Mouse (Mus musculus): ENCODE data around the gene Zfp37. TPM values are rescaled to one million over a fixed set of nuclear protein-coding genes. Genes with fewer than 3 reads are reported as not detected.
"Not testable (repeated sequence)": the region's sequence is repeated elsewhere in the genome, so short reads cannot be mapped to it uniquely, and the experiment has no call there.

The Zfp37 gene
- total RNA-seq (2017): 0.15 and 1.8 TPM in 2 replicates

GRCm38 (mm10) chr4:62230769-62231168 is at the start of gene Zfp37:
Gene Zfp37, minus strand, starts transcription at chr4:62231047.
- ATAC-seq (replicated peaks in 1 of 2; ENCODE audit: insufficient read depth in 1 of 2, low FRiP score in 2 of 2, low TSS enrichment in 1 of 2, low read depth in 1 of 2, poor library complexity in 2 of 2, severe bottlenecking in 2 of 2): no peak

GRCm38 (mm10) chr4:62278081-62278480 is 47.2 kb upstream of the Zfp37 start:
- ATAC-seq (replicated peaks in 1 of 2; ENCODE audit: insufficient read depth in 1 of 2, low FRiP score in 2 of 2, low TSS enrichment in 1 of 2, low read depth in 1 of 2, poor library complexity in 2 of 2, severe bottlenecking in 2 of 2): no peak

DNA sequence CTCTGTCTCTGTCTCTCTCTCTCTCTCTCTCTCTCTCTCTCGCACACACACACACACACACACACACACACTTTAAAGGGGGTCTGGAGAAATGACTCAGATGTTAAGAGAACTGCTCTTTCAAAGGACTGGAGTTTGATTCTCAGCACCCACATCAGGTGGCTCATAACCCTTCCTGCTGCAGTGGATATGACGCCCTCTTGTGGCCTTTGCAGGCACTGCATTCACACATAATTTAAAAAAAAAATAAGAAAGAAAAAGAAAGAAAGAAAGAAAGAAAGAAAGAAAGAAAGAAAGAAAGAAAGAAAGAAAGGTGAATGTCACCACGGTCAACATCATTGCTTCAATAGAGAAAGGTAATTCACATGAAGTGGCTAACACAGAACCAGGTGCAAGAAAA is 46.4 kb upstream of the Zfp37 start:
- no peak for ATAC-seq (replicated peaks in 1 of 2; ENCODE audit: insufficient read depth in 1 of 2, low FRiP score in 2 of 2, low TSS enrichment in 1 of 2, low read depth in 1 of 2, poor library complexity in 2 of 2, severe bottlenecking in 2 of 2)

DNA sequence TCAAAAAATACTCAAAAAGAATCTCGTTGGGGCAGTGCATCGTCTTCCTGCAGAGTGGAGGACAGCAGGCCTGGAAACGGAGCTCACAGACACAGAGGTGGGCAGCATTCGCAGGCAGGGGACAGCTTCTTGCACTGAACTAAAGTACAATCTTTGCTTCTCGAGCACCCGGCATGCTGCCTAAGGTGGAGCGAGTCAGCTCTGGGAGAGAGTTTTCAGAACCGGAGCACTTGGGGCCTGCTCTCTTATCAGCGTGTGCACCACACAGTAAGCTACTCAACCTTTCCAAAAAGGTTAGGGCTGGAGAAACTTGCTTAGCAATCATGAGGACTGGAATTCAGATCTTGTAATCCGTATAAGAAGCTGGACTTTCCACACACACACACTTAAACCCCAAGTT is 45.8 kb upstream of the Zfp37 start:
- no peak for ATAC-seq (replicated peaks in 1 of 2; ENCODE audit: insufficient read depth in 1 of 2, low FRiP score in 2 of 2, low TSS enrichment in 1 of 2, low read depth in 1 of 2, poor library complexity in 2 of 2, severe bottlenecking in 2 of 2)

GRCm38 (mm10) chr4:62274841-62275536 is 44.1 kb upstream of the Zfp37 start:
- 0 out of 4 replicates have a peak, but pooled peaks of 1 of the 2 experiments have one; percentile 32 for ATAC-seq (replicated peaks in 1 of 2; ENCODE audit: insufficient read depth in 1 of 2, low FRiP score in 2 of 2, low TSS enrichment in 1 of 2, low read depth in 1 of 2, poor library complexity in 2 of 2, severe bottlenecking in 2 of 2)

- ATAC-seq (replicated peaks in 1 of 2; ENCODE audit: insufficient read depth in 1 of 2, low FRiP score in 2 of 2, low TSS enrichment in 1 of 2, low read depth in 1 of 2, poor library complexity in 2 of 2, severe bottlenecking in 2 of 2): no peak
Observed at GRCm38 (mm10) chr4:62273916-62274315, 43.1 kb upstream of the Zfp37 start.

DNA sequence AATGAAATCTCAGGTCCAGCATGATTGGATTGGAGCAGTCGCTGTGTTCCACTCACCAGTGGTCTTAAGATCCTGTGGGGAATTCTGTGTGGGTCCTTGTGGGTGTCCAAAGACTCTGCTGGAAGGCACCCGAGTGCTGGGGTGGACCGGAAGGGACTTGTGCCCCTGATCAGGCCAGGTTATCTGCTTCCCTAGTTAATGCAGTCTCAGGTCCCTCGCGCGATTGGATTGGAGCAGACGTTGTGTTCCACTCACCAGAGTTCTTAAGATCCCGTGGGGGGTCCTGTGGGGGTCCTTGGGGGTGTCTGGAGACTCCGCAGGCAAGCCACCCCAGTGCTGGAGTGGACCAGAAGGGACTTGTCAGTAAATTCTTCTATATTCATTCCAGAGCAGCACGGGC is 41.8 kb upstream of the Zfp37 start:
- no peak for ATAC-seq (replicated peaks in 1 of 2; ENCODE audit: insufficient read depth in 1 of 2, low FRiP score in 2 of 2, low TSS enrichment in 1 of 2, low read depth in 1 of 2, poor library complexity in 2 of 2, severe bottlenecking in 2 of 2)

DNA sequence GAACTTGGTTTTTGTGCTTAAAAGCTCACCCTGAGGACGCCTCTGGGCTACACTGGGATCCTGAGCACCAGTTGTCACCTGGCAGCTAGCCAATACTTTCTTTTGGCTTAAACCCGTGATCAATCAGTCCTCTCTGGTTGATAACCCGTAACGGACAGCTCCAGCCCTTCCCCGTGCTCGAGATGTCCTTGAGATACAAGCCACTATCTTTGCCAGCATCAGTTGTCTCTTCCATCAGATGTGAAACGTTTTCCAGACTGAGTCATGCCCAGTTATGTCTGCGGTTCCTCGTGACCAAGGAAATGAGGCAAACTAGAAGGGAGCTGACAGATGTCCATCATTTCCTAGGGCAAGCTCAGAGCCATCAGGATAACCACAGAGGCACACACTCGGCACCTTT is 36.3 kb upstream of the Zfp37 start:
- ATAC-seq (replicated peaks in 1 of 2; ENCODE audit: insufficient read depth in 1 of 2, low FRiP score in 2 of 2, low TSS enrichment in 1 of 2, low read depth in 1 of 2, poor library complexity in 2 of 2, severe bottlenecking in 2 of 2): no peak

DNA sequence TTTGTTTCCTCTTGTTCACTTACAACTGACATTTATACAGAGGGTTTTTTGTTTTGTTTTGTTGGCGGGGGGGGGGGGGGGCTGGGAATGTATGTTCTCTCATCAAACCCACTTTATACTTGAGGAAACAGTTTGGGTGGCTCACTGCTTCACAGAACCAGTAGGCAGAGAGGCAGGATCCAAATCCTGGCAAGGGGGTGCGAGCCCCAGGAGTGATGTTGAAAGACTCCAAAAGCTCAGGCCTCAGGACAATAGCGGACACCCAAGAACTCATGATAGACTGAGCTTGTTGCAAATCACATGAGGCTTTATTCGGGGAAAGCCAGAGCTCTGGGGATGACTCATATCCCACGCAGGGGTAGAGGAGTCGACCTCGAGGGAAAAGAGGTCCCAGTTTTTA is 35.2 kb upstream of the Zfp37 start:
- not testable (repeated sequence) for ATAC-seq (replicated peaks in 1 of 2; ENCODE audit: insufficient read depth in 1 of 2, low FRiP score in 2 of 2, low TSS enrichment in 1 of 2, low read depth in 1 of 2, poor library complexity in 2 of 2, severe bottlenecking in 2 of 2)

DNA sequence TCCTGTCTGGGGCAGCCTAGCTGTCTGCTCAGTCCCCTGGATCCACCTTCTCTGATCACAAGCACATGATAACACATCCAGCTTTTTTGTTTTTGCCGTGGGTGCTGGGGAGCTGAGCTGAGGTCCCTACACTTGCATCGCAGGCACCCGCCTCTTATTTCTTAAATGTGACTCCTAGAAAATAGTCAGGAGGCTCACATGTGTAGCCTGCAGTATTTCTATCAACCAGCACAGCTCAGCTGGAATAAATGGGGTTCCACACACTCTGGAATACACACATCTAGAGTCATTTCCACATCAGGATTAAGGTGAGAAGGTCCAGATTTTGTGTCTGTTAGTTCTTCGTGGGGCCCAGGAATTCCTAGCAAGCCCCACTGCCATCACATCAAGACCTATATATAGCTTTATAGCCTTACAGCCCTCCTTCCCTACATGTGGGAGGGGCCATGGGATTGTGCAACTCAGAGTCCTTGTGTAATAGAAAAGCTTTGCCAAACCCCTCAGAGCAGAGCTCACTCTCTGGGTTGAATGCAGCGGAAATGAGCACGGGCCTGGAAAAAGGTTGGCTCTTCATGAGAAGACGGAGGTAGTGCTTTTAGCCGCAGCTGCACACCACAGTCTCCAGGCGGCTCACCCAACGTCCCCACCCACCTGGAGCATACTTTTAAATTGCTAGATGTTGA is 34.4 kb upstream of the Zfp37 start:
- peak; percentile 59 to 66; a peak in 2 of 4 replicates for ATAC-seq (replicated peaks in 1 of 2; ENCODE audit: insufficient read depth in 1 of 2, low FRiP score in 2 of 2, low TSS enrichment in 1 of 2, low read depth in 1 of 2, poor library complexity in 2 of 2, severe bottlenecking in 2 of 2)

DNA sequence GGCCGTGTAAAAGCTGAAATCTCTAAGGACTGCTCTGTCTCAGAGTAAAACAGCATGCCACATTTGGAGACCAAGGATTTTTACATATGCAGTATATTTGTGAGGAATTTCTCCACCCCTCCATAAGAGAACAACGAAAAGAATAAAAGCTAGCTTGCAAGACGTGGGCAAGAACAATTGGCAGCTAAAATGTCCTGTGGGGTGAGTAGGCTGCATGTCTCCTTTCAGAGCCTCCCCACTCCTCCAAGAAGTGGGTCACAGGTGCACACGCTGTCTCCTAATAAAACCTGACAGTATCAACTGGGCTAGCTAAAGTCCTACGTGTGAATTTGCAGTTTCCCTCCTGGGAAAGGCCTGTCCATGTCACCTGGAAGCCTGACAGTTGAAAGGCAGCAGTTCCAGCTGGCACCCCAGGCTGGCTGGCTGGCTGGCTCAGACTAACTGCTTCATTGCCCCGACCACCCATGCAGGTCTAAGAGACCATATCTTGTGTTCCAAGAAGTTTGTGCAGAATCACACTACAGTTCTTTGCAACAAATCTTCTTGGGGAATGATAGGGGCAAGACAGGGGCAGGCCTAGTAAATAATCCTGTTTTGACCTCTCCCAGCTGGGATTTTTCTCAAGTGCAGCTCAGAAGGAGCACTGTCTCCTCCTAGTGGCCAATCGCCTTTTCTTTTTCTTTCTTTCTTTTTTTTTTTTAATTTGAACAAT is 32.4 kb upstream of the Zfp37 start:
- ATAC-seq (replicated peaks in 1 of 2; ENCODE audit: insufficient read depth in 1 of 2, low FRiP score in 2 of 2, low TSS enrichment in 1 of 2, low read depth in 1 of 2, poor library complexity in 2 of 2, severe bottlenecking in 2 of 2): no peak

GRCm38 (mm10) chr4:62262276-62262675 is 31.4 kb upstream of the Zfp37 start, which contains the start of gene Slc31a2:
Gene Slc31a2, plus strand, starts transcription at chr4:62262562.
- no peak for ATAC-seq (replicated peaks in 1 of 2; ENCODE audit: insufficient read depth in 1 of 2, low FRiP score in 2 of 2, low TSS enrichment in 1 of 2, low read depth in 1 of 2, poor library complexity in 2 of 2, severe bottlenecking in 2 of 2)

DNA sequence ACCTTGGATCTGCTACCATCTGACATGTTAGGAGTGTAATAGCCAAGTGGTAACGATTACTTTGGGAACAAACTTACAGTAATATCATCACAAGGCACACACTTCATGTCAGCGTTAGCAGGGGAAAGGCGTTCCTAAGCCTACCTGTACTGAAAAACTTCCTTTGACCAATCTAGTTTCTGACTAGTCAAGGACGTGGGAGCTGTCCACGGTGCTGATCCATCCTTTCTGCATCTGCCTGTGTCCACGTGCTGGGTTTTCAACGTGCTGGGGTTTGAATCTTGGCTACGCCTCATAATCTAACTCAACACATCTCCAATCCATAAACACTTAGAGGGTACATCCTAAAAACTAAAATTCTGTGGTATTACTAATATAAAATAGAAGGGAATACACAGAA is 26.1 kb upstream of the Zfp37 start:
- ATAC-seq (replicated peaks in 1 of 2; ENCODE audit: insufficient read depth in 1 of 2, low FRiP score in 2 of 2, low TSS enrichment in 1 of 2, low read depth in 1 of 2, poor library complexity in 2 of 2, severe bottlenecking in 2 of 2): 0 out of 4 replicates have a peak, but pooled peaks of 1 of the 2 experiments have one; percentile 42

DNA sequence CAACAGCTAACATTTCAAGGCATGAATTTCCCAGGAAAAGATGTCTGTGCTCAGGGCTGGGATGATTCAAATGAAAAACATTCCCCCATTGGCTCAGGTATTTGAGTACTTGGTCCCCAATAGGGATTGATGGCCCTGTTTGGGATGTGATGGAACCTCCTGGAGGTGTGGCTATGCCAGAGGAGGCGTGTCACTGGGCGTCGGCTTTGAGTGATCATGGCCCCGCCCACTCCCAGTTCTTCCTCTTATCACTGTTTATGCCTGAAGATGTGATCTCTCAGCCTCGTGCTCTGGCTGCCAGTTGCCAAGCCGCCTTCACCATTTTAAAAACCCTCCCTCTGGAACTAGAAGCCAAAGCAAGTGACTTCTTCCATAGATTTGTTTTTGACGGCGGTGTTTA is 23.7 kb upstream of the Zfp37 start:
- ATAC-seq (replicated peaks in 1 of 2; ENCODE audit: insufficient read depth in 1 of 2, low FRiP score in 2 of 2, low TSS enrichment in 1 of 2, low read depth in 1 of 2, poor library complexity in 2 of 2, severe bottlenecking in 2 of 2): no peak

DNA sequence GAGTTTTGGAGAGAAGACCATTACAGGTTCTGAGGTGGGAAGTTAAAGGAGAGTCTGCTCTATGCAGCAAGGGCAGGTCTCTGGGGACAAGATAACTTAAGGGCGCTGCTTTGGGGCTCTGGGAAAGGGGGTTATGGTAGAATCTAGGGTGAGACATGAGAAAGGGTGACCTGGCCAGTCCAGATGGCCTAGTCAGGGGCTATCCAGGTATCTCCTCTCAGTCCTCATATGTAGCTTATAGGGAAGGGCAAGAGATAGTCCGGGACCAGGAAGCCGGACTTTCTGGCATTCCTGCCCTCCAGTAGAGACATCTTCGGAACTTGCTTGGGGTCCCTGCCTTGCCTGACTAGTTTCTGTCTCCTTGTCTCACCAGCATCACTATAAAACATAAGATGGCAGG is 20.9 kb upstream of the Zfp37 start:
- no peak for ATAC-seq (replicated peaks in 1 of 2; ENCODE audit: insufficient read depth in 1 of 2, low FRiP score in 2 of 2, low TSS enrichment in 1 of 2, low read depth in 1 of 2, poor library complexity in 2 of 2, severe bottlenecking in 2 of 2)

- no peak for ATAC-seq (replicated peaks in 1 of 2; ENCODE audit: insufficient read depth in 1 of 2, low FRiP score in 2 of 2, low TSS enrichment in 1 of 2, low read depth in 1 of 2, poor library complexity in 2 of 2, severe bottlenecking in 2 of 2)
Observed at GRCm38 (mm10) chr4:62250896-62251544, 20.2 kb upstream of the Zfp37 start.

GRCm38 (mm10) chr4:62248328-62248727 is 17.5 kb upstream of the Zfp37 start:
- peak; percentile 85 to 87 for ATAC-seq (replicated peaks in 1 of 2; ENCODE audit: insufficient read depth in 1 of 2, low FRiP score in 2 of 2, low TSS enrichment in 1 of 2, low read depth in 1 of 2, poor library complexity in 2 of 2, severe bottlenecking in 2 of 2)

DNA sequence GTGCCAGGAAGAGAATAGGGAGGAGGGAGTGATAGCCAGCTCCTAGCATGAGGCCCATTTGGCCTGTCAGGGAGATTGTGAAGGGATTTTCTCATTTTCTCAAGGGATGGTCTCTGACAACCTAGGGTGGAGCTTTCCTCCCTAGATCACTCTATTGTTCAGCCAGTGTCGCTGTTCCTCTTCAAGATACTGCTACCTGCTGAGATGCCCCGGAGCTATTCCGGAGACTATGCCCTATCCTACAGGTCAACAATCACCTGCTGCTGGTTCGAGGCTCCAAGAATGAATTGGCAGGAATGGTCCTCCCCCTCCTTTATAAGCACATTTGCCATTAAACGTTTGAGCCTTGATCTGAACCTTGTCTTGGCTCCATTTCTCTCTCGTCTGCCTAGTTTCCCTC is 9.7 kb upstream of the Zfp37 start:
- no peak for ATAC-seq (replicated peaks in 1 of 2; ENCODE audit: insufficient read depth in 1 of 2, low FRiP score in 2 of 2, low TSS enrichment in 1 of 2, low read depth in 1 of 2, poor library complexity in 2 of 2, severe bottlenecking in 2 of 2)

All from hematopoietic stem cell, adult 5-6 weeks (primary cell).